Mouse (Mus musculus) hindbrain, embryonic 14.5 days (tissue): ENCODE data around the gene Ttc7. TPM values are rescaled to one million over a fixed set of nuclear protein-coding genes. Genes with fewer than 3 reads are reported as not detected.
"Not testable (repeated sequence)": the region's sequence is repeated elsewhere in the genome, so short reads cannot be mapped to it uniquely, and the experiment has no call there.

Experiments
- ATAC-seq: fragments of 200-750 bp; cut with Nextera tagmentation; 2 replicates; pipeline ENCODE4 v1.8.0; 2017; ENCODE audit warnings: moderate number of reproducible peaks, mild to moderate bottlenecking, moderate TSS enrichment, moderate library complexity; ENCODE audit not compliant: low FRiP score
- DNase-seq: peaks from one replicate; pipeline ENCODE4 v3.0.0-alpha.2; 2015; ENCODE audit warnings: low spot score
- H3K27ac ChIP-seq: fragments of 300-500 bp; sonication (generic); 2 replicates; pipeline ENCODE4 v1.5.1; 2014; ENCODE audit warnings: mild to moderate bottlenecking, moderate library complexity
- H3K27me3 ChIP-seq: fragments of 300-500 bp; sonication (generic); 2 replicates; pipeline ENCODE4 v1.6.1; 2014; ENCODE audit warnings: mild to moderate bottlenecking, low read length, mixed read lengths; ENCODE audit not compliant: control insufficient read depth, insufficient read depth
- H3K36me3 ChIP-seq: fragments of 300-500 bp; sonication (generic); replicated peaks from 2 replicates; pipeline ENCODE4 v1.6.1; 2014; ENCODE audit not compliant: control insufficient read depth, insufficient read depth
- H3K4me1 ChIP-seq: fragments of 300-500 bp; sonication (generic); replicated peaks from 2 replicates; pipeline ENCODE4 v1.6.1; 2014; ENCODE audit warnings: antibody characterized with exemption, low read length, mixed read lengths; ENCODE audit not compliant: control insufficient read depth, insufficient read depth
- H3K4me2 ChIP-seq: fragments of 300-500 bp; sonication (generic); replicated peaks from 2 replicates; pipeline ENCODE4 v1.6.1; 2014; ENCODE audit warnings: mild to moderate bottlenecking, moderate library complexity
- H3K4me3 ChIP-seq: fragments of 300-500 bp; sonication (generic); replicated peaks from 2 replicates; pipeline ENCODE4 v1.5.1; 2014; ENCODE audit warnings: mild to moderate bottlenecking, low read length
- H3K9ac ChIP-seq: fragments of 300-500 bp; sonication (generic); 2 replicates; pipeline ENCODE4 v1.6.1; 2014
- H3K9me3 ChIP-seq: fragments of 300-500 bp; sonication (generic); 2 replicates; pipeline ENCODE4 v1.6.1; 2016; ENCODE audit warnings: low read length; ENCODE audit not compliant: control insufficient read depth
- WGBS: fragments of 180-500 bp; shearing (Covaris S2); extraction: QIAGEN DNeasy Blood & Tissue Kit; methylation state at CpG from one replicate; pipeline ENCODE4 v1.1.7; 2014; 5-methylcytosine and 5-hydroxymethylcytosine counted together
- polyA plus RNA-seq: library from polyadenylated mRNA; unstranded; fragments of >200 nt; fragmentation: Nextera tagmentation; extraction: Ambion mirVana; gene quantifications from 2 replicates; pipeline ENCODE4 v1.2.1, GENCODE M21; 2014

The Ttc7 gene
- polyA plus RNA-seq, 1 experiment from 2014 or later = 6.3 TPM

- no peak overlapping the region for H3K9ac ChIP-seq
- no peaks in the 10 kb centered on the region for H3K36me3 ChIP-seq
- no peak for DNase-seq
- no peak overlapping the region for H3K27ac ChIP-seq
- H3K27me3 ChIP-seq = no peaks in the 10 kb centered on the region
- no peaks in the 10 kb centered on the region for H3K4me1 ChIP-seq
- no peak for ATAC-seq
- no peak overlapping the region for H3K4me2 ChIP-seq
- WGBS = 89% methylated on average over 7 of the region's 7 CpGs
- no peaks in the 10 kb centered on the region for H3K9me3 ChIP-seq
- H3K4me3 ChIP-seq = no peak overlapping the region
These were observed 13.1 kb downstream of the Ttc7 start for GRCm38 (mm10) chr17:87295738-87296137.

GRCm38 (mm10) chr17:87296701-87297100 is 14.0 kb downstream of the Ttc7 start:
- not testable (repeated sequence) for H3K27me3 ChIP-seq, H3K4me3 ChIP-seq, H3K9ac ChIP-seq, H3K4me2 ChIP-seq, DNase-seq, H3K9me3 ChIP-seq, H3K27ac ChIP-seq, ATAC-seq, H3K36me3 ChIP-seq, H3K4me1 ChIP-seq
- 92% methylated on average over 1 of the region's 1 CpGs for WGBS

DNA sequence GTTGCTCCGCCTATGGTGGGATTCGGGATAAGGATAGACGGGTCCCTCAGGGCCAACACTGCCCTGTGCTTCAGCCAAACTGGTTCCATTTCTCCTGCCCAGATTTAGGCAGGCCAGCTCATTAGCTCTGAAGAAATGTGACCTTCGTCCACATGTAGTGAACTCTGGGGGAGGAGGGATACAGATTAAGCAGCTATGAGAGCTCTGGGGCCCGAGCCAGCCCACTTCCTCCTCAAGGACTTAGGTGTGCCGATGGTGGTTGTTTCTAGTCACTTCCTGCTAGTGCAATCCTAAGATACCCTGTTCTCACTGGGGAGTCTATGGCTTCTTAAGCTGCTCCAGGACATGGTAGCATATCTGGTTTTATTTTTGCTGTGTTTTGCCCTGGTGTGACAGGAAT is 16.3 kb downstream of the Ttc7 start:
- no peaks in the 10 kb centered on the region for H3K36me3 ChIP-seq
- no peak overlapping the region for H3K4me3 ChIP-seq
- H3K4me1 ChIP-seq = no peaks in the 10 kb centered on the region
- no peak for ATAC-seq
- H3K9ac ChIP-seq = no peak overlapping the region
- no peak overlapping the region for H3K4me2 ChIP-seq
- no peaks in the 10 kb centered on the region for H3K9me3 ChIP-seq
- WGBS = 82% methylated on average over 6 of the region's 6 CpGs
- H3K27ac ChIP-seq = no peak overlapping the region
- no peak for DNase-seq
- no peaks in the 10 kb centered on the region for H3K27me3 ChIP-seq

- ATAC-seq (no peak), DNase-seq (no peak)
- Histone ChIP-seq H3K4me3 (no peak overlapping the region), H3K9ac (no peak overlapping the region), H3K27ac (no peak overlapping the region), H3K4me2 (no peak overlapping the region), H3K36me3 (no peaks in the 10 kb centered on the region), H3K27me3 (no peaks in the 10 kb centered on the region), H3K4me1 (no peaks in the 10 kb centered on the region), H3K9me3 (no peaks in the 10 kb centered on the region)
- WGBS = 85% methylated on average over 10 of the region's 10 CpGs
These were observed 17.7 kb downstream of the Ttc7 start for GRCm38 (mm10) chr17:87300340-87300739.

DNA sequence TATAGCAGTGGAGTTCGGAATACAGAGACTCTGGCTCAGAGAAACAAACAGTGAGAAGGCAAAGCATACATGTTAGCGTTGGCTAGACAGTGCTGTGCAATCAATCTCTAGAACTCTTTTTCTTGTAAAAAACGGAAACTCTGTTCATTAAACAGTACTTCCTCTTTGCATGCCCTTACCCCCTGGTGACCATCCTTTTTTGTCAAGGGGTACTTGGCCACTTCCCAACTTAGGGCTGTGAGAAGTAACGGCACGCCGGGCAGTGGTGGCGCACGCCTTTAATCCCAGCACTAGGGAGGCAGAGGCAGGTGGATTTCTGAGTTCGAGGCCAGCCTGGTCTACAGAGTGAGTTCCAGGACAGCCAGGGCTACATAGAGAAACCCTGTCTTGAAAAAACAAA is 18.9 kb downstream of the Ttc7 start:
- H3K4me3 ChIP-seq, H3K36me3 ChIP-seq, H3K27me3 ChIP-seq, H3K9me3 ChIP-seq, H3K4me2 ChIP-seq, ATAC-seq, H3K27ac ChIP-seq, H3K9ac ChIP-seq, H3K4me1 ChIP-seq, DNase-seq: not testable (repeated sequence)
- 87% methylated on average over 8 of the region's 9 CpGs for WGBS

- Histone ChIP-seq H3K27me3 (no peaks in the 10 kb centered on the region), H3K27ac (no peak overlapping the region), H3K4me2 (no peak overlapping the region), H3K36me3 (no peaks in the 10 kb centered on the region), H3K9me3 (no peaks in the 10 kb centered on the region), H3K4me1 (no peaks in the 10 kb centered on the region), H3K9ac (no peak overlapping the region), H3K4me3 (no peak overlapping the region)
- DNase-seq = no peak
- WGBS = 85% methylated on average over 13 of the region's 13 CpGs
- ATAC-seq = no peak
These were observed 19.5 kb downstream of the Ttc7 start for GRCm38 (mm10) chr17:87302014-87302794.

DNA sequence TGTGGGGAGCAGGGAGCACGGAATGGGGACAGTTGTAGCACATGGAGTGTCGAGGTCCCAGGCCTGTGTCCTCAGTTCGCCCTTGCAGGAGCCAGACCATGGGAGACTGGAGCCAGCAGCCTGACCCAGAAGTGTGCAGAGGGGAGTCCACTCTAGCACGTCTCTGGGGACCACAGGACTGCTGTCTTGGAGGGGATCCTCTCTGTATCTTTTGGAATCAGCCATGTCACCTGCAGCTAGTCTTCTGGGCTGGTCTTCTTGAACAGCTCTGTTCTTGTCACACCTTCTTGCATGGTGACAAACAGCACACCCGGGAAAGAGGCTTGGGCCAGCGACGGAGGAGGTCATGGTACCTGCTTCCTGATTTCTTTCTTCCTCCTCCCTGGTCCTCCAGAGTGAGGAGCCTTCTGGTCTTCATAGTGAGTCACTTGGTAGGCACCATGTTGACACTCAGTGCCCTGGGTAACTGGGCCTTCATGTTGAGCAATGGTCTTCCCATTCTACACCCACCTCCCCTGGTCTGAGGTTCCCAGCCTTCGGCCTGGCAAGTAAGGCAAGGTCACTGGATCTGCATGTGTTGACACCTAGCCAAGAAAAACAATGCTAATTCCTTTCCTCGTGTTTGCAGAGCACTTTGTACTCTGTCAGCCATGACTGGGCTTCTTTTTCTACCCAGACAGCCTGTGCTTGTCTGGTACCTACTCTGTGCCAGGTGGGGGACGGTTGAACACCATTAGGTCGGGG is 21.6 kb downstream of the Ttc7 start:
- H3K4me2 ChIP-seq = no peak overlapping the region
- H3K4me3 ChIP-seq = no peak overlapping the region
- no peak for DNase-seq
- no peaks in the 10 kb centered on the region for H3K9me3 ChIP-seq
- no peak overlapping the region for H3K9ac ChIP-seq
- no peaks in the 10 kb centered on the region for H3K27me3 ChIP-seq
- H3K27ac ChIP-seq = no peak overlapping the region
- WGBS = 83% methylated on average over 11 of the region's 11 CpGs
- H3K4me1 ChIP-seq = no peaks in the 10 kb centered on the region
- no peak for ATAC-seq
- no peaks in the 10 kb centered on the region for H3K36me3 ChIP-seq

DNA sequence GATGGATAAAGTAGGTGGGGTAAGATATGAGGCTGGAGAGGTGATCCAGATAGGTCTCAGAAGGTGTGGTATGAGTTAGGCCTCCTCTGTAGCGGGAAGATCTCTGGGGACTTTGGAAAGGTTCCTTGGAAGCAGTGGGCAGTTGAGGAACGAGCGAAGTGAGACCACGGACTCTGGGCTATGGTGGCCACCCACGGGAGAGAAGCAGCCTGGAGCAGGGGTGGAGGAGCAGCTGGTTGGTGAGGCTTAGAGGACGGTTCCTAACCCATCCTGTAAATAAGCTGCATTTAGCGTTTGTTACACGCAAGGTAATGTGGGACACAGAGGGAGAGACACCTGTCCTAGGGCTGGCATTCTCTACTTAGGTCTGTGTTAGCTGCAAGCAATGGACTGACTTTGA is 22.4 kb downstream of the Ttc7 start:
- Histone ChIP-seq H3K36me3 (no peaks in the 10 kb centered on the region), H3K9ac (no peak overlapping the region), H3K4me2 (no peak overlapping the region), H3K27ac (no peak overlapping the region), H3K4me1 (no peaks in the 10 kb centered on the region), H3K27me3 (no peaks in the 10 kb centered on the region), H3K4me3 (no peak overlapping the region), H3K9me3 (no peaks in the 10 kb centered on the region)
- 90% methylated on average over 8 of the region's 8 CpGs for WGBS
- no peak for ATAC-seq
- no peak for DNase-seq

DNA sequence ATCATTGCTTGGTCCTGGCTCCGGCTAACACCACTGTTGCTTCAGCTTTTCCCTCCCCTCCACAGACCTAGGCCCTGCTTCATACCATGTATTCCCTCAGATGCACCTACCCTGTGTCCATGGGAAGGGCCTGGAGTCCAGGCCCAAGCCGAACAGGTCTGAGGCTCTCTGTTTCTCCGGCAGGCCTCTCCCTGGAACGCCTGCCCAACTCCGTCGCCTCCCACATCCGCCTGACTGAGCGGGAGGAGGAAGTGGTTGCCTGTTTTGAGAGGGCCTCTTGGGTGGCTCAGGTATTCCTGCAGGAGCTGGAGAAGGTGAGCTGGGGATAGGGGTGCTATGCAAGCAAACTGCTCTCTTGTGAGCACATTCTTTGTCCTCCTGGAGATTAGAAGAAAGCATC is 24.1 kb downstream of the Ttc7 start:
- 89% methylated on average over 8 of the region's 8 CpGs for WGBS

More for the DNA sequence above, 24.1 kb downstream of the Ttc7 start:
- no peaks in the 10 kb centered on the region for H3K4me1 ChIP-seq
- H3K36me3 ChIP-seq = no peaks in the 10 kb centered on the region
- no peaks in the 10 kb centered on the region for H3K9me3 ChIP-seq
- no peak overlapping the region for H3K27ac ChIP-seq
- no peak for ATAC-seq
- H3K4me3 ChIP-seq = no peak overlapping the region
- H3K27me3 ChIP-seq = no peaks in the 10 kb centered on the region
- no peak for DNase-seq
- no peak overlapping the region for H3K4me2 ChIP-seq
- H3K9ac ChIP-seq = no peak overlapping the region
